Mouse (Mus musculus) small intestine, adult 2 months (tissue): ENCODE measurements around the gene Apold1.
A peak's percentile ranks its signal among the peaks of the same experiment; 100 is the strongest.

Experiments used
- CTCF ChIP-seq: fragments of 200-500 bp; IDR thresholded peaks from 2 replicates; pipeline ENCODE4 v1.5.1; 2012; ENCODE audit warnings: low read depth, mild to moderate bottlenecking, control low read depth, inconsistent platforms, low read length, moderate library complexity, mixed read lengths; ENCODE audit not compliant: insufficient replicate concordance, insufficient read length; ENCODE audit errors: extremely low read depth
- POLR2A ChIP-seq: fragments of 200-500 bp; IDR thresholded peaks from 2 replicates; pipeline ENCODE4 v1.6.1; 2012; ENCODE audit warnings: low read depth, mild to moderate bottlenecking, control low read depth, inconsistent platforms, low read length, moderate library complexity

DNA sequence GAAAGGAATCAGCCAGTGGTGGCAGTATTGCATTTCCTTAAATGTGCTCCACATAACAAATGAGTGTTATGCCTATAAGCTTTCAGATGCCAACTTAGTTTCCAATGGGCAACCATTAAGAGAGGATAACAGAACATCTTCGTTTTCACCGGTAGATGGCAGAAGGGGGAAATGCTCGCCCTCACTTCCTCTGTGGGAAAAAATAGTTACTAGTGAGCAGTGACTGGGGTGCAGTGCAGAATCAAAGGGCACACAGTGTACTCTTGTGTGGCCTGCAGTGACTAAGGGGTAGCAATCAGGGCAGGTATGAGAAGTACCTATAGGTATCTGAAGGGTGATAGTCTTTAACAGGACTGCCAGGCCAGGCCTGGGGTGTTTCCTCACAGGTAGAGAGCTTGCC, 44.7 kb downstream of the Apold1 start:
- TF ChIP-seq CTCF (peak; percentile 35; the same call in 1 of the 2 replicates), POLR2A (no peak)
